Mouse (Mus musculus) spleen, adult 2 months (tissue): Measurements from ENCODE around the gene Dlgap3. TPM values are rescaled to one million over a fixed set of nuclear protein-coding genes. Genes with fewer than 3 reads are reported as not detected.
A peak's percentile ranks its signal among the peaks of the same experiment; 100 is the strongest.

Experiments
- DNase-seq, 2 experiments: peaks; one replicate each; pipeline versions ENCODE4 v3.0.0 to v3.0.0-alpha.2; 2012 to 2021; ENCODE audit warnings: low spot score in 2 of 2, low read depth in 1 of 2
- H3K27ac ChIP-seq: fragments of 200-500 bp; 2 replicates; pipeline ENCODE4 v1.5.1; 2012; ENCODE audit warnings: low read length, inconsistent platforms; ENCODE audit not compliant: insufficient read depth
- H3K27me3 ChIP-seq: fragments of 200-500 bp; 2 replicates; pipeline ENCODE4 v1.6.1; 2012; ENCODE audit warnings: mild to moderate bottlenecking, moderate library complexity, low read length, inconsistent platforms; ENCODE audit not compliant: control insufficient read depth, insufficient read depth
- H3K36me3 ChIP-seq: fragments of 200-500 bp; 2 replicates; pipeline ENCODE4 v1.6.1; 2012; ENCODE audit warnings: mild to moderate bottlenecking, low read length, inconsistent platforms; ENCODE audit not compliant: control insufficient read depth, insufficient read depth
- H3K4me1 ChIP-seq: fragments of 200-500 bp; 2 replicates; pipeline ENCODE4 v1.6.1; 2011; ENCODE audit warnings: inconsistent platforms; ENCODE audit not compliant: control insufficient read depth, insufficient read depth, insufficient read length
- H3K4me3 ChIP-seq: fragments of 200-500 bp; 2 replicates; pipeline ENCODE4 v1.5.1; 2011; ENCODE audit warnings: mild to moderate bottlenecking, inconsistent platforms; ENCODE audit not compliant: insufficient read depth, insufficient read length; ENCODE audit errors: extremely low read depth
- CTCF ChIP-seq: fragments of 200-500 bp; IDR thresholded peaks from 2 replicates; pipeline ENCODE4 v1.5.1; 2011; ENCODE audit warnings: mild to moderate bottlenecking, inconsistent platforms; ENCODE audit not compliant: insufficient read depth, insufficient read length, insufficient replicate concordance; ENCODE audit errors: extremely low read depth
- POLR2A ChIP-seq: fragments of 200-500 bp; IDR thresholded peaks from 2 replicates; pipeline ENCODE4 v1.6.1; 2011; ENCODE audit warnings: low read depth, low read length, inconsistent platforms
- WGBS: fragments of 180-500 bp; shearing (Covaris S2); methylation state at CpG from one replicate; pipeline ENCODE4 v1.1.7; 2018; 5-methylcytosine and 5-hydroxymethylcytosine counted together
- polyA plus RNA-seq: library from polyadenylated mRNA; depleted of rRNA; stranded (reverse); fragments of >200 nt; gene quantifications from 2 replicates; pipeline ENCODE4 v1.2.3, GENCODE M21; 2012

Dlgap3 gene
- polyA plus RNA-seq, 1 experiment, result 0.85 TPM

DNA sequence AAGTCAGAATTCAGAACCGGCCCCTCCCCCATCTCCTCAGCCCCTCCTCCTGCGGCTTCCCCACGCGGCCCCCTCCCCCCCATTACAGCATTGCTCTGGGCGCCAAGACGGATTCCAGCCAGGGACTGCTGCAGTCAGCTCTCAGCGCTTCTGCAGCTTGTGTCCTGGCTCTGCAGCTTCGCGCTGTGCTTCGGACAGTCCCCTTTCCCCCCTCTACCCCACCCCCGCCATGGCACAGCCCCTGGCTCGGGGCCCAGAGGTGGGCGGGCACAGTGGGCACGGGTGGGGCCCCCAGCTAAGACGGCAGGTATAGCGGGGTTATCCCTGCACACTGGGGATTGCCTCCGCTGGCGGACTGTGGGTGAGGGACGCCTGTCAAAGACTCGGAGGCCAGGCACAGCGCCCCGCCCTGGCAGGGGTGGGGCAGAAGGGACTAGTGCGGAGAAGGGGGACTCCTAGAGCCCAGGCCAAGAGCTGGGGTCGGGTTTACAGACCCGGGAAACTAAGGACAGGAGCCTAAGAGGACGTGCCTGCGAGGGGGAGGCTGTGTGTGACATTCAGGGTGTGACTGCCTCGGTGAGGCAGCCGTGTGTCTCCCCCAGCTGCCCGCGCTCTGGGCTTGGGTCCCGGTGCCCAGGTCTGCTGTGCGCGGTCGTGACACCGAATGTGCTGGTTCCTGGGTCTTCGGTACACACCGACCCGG, 642 bp upstream of the Dlgap3 start:
- WGBS, result 2% methylated on average over 39 of the region's 39 CpGs
- Histone ChIP-seq H3K27me3 (peaks cover 19% of the 10 kb centered on the region), H3K4me3 (peak overlapping the region; percentile 35; the same call in 1 of the 2 replicates), H3K27ac (no peak overlapping the region), H3K4me1 (peaks cover 8% of the 10 kb centered on the region), H3K36me3 (no peaks in the 10 kb centered on the region)
- TF ChIP-seq CTCF, result no peak
- TF ChIP-seq POLR2A, result no peak
- no peak for DNase-seq

DNA sequence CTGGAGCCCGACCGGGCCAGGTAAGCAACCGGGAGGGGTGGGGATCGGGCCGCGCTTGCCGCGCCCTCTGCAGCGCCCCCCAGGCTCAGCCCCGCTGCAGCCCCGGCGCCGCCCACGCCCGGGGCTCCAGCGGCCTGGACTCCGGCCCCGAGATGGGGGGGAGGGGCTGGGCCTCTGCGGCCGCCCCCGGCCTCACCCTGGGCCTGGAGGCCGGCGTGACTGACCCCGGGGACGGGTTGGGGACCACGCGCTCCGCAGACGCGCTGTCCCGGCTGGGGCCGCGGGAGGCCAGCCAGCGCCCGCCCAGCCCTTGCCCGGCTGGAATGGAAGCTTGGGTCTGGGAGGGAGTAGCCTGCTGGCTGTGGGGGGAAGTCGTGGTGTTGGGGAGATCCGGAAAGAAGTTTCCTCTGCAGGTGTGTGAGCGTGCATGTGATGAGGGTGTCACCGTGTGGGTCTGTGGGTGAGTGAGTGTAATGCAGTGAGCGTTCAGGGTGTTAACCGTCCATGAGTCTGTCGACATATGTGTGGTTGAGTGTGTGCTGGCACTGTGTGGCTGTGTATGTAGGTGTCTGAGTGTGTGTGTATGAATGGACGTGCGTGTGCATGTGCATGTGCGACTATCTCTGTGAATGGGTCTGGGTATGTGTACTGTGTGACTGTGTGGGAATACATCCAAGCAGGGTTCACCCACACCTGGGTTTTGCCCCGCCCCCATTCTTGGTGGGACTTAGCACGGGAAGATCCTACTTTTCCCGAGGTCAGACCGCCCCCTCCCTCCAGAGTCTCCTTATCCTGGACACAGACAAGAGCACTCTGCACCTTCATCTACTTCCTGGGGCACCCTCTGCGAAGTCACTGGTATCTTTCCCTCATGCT, 580 bp downstream of the Dlgap3 start:
- H3K4me3 ChIP-seq, result peak overlapping the region; percentile 39
- H3K27me3 ChIP-seq, result peaks cover 19% of the 10 kb centered on the region
- no peaks in the 10 kb centered on the region for H3K36me3 ChIP-seq
- H3K27ac ChIP-seq, result no peak overlapping the region
- DNase-seq, result no peak
- WGBS, result 4% methylated on average over 51 of the region's 51 CpGs
- peaks cover 8% of the 10 kb centered on the region for H3K4me1 ChIP-seq
- no peak for TF ChIP-seq CTCF
- TF ChIP-seq POLR2A, result no peak

DNA sequence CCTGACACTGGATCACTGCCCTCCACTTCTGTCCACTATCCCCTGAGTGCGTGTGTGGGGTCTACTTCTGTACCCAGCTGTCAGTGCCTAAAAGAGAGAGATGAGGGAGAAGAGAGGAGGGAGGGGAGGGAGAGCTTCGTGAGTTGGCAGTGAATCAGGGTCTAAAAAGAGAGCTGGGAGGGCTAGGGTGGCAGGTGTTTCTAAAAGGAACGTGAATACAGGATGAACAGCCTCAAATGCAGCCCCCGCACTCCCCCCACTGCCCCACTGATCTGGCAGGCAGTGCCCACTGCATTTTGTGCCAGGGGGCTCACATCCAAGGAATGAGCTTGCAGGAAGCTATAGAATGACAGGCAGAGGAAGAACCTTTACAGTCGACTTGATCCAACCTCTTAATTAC, 1.9 kb downstream of the Dlgap3 start:
- TF ChIP-seq CTCF (no peak), POLR2A (no peak)
- no peak for DNase-seq
- no peak overlapping the region for H3K4me3 ChIP-seq
- H3K36me3 ChIP-seq, result no peaks in the 10 kb centered on the region
- H3K27me3 ChIP-seq, result peaks cover 19% of the 10 kb centered on the region
- H3K27ac ChIP-seq, result no peak overlapping the region
- 53% methylated on average over 5 of the region's 5 CpGs for WGBS
- peaks cover 8% of the 10 kb centered on the region for H3K4me1 ChIP-seq

DNA sequence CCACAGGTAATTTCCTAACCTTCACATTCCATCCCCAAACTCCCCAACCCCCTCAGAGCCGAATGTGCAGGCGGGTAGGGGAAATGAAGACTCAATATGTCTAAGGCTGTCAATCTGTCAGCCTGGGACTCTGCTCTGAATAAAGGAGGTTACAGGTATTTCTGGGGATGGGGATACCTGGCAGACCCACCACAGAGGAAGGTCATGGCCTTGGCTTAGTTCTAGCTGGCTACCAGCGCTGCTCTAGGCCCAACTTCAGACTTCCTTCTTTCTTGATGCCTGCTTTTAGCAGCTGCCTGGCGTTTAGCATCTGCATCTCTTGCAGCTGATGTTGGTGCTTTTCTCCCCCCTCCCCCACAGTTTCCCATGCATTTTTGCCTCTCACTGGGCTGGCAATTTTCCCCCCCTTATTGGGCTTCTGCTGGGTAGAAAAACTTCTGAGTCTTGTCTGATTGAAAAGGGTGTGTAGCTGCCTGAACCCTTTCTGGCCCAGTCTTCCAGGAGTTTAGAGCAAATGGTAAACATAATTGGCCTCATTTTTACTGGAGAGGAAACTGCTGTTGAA, 2.4 kb downstream of the Dlgap3 start:
- Histone ChIP-seq H3K36me3 (no peaks in the 10 kb centered on the region), H3K27me3 (peaks cover 19% of the 10 kb centered on the region), H3K27ac (no peak overlapping the region), H3K4me1 (peaks cover 8% of the 10 kb centered on the region), H3K4me3 (no peak overlapping the region)
- 50% methylated on average over 4 of the region's 4 CpGs for WGBS
- DNase-seq, result no peak
- no peak for TF ChIP-seq CTCF
- TF ChIP-seq POLR2A, result no peak

DNA sequence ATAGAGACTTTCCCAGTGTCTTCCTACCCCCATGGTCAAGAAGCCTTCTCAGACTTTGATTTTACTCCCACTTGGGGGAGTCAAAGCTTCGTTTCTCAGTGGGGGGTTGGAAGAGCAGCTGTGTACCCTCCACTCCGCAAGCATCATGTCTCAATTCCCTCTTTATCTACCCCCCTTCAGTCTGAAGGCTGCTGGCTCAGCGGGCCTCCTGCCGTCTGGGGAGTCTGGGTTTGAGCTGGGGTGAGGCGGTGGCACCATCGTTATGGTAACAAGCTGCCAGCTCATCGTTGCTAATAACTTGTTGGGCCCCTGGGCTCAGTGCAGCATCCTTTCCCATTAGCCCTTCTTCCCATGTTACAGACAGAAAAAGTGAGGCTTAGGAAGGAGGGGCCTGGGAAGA, 3.1 kb downstream of the Dlgap3 start:
- no peak overlapping the region for H3K27ac ChIP-seq
- H3K36me3 ChIP-seq, result no peaks in the 10 kb centered on the region
- DNase-seq, result no peak
- WGBS, result 37% methylated on average over 7 of the region's 7 CpGs
- H3K27me3 ChIP-seq, result peaks cover 19% of the 10 kb centered on the region
- peaks cover 8% of the 10 kb centered on the region for H3K4me1 ChIP-seq
- TF ChIP-seq POLR2A, result no peak
- TF ChIP-seq CTCF, result no peak
- H3K4me3 ChIP-seq, result no peak overlapping the region

DNA sequence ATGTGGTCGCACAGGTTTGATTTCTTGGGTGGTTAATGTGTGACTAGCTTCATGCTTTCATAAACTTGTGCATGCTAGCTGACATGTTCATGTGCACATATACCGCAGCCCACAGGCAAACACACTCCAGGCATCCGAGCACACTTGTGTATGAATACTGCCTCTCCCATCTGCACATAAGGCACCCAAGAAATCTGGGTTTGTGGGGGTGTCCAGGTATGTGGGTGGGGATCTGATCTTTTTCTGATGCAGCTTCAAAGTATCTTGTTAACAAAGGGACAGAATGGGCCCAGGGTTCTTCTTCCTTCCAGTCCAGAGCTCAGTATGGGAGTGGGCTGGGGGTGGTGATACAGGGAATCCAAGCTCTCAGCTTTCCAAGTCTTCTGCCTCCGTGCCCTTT, 3.6 kb downstream of the Dlgap3 start:
- TF ChIP-seq CTCF, result no peak
- H3K36me3 ChIP-seq, result no peaks in the 10 kb centered on the region
- 67% methylated on average over 4 of the region's 4 CpGs for WGBS
- H3K4me1 ChIP-seq, result peaks cover 8% of the 10 kb centered on the region
- no peak for DNase-seq
- no peak overlapping the region for H3K4me3 ChIP-seq
- no peak overlapping the region for H3K27ac ChIP-seq
- H3K27me3 ChIP-seq, result peaks cover 19% of the 10 kb centered on the region
